Mouse (Mus musculus): ENCODE data around the gene Cpne1. TPM values are rescaled to one million over a fixed set of nuclear protein-coding genes. Genes with fewer than 3 reads are reported as not detected.
"Not testable (repeated sequence)": the region's sequence is repeated elsewhere in the genome, so short reads cannot be mapped to it uniquely, and the experiment has no call there.

Gene Cpne1
- polyA plus RNA-seq, 1 experiment from 2014 or later = 26.9 TPM

- Histone ChIP-seq H3K27me3 (no peaks in the 10 kb centered on the region), H3K27ac (replicated peaks) (no peak overlapping the region), H3K9ac (no peak overlapping the region), H3K9me3 (no peaks in the 10 kb centered on the region), H3K36me3 (no peaks in the 10 kb centered on the region; the same call in 1 of the 2 replicates), H3K4me3 (no peak overlapping the region), H3K4me1 (replicated peaks) (no peaks in the 10 kb centered on the region), H3K4me2 (no peak overlapping the region)
- ATAC-seq (ENCODE audit: low FRiP score, low read depth) = no peak
- WGBS = 94% methylated on average over 5 of the region's 5 CpGs
Measured at GRCm38 (mm10) chr2:156123731-156124130, 12.0 kb upstream of the Cpne1 start.

GRCm38 (mm10) chr2:156119566-156119965, 7.8 kb upstream of the Cpne1 start:
- Histone ChIP-seq H3K36me3 (no peaks in the 10 kb centered on the region; the same call in 1 of the 2 replicates), H3K4me1 (replicated peaks) (no peaks in the 10 kb centered on the region), H3K4me3 (no peak overlapping the region), H3K27ac (replicated peaks) (no peak overlapping the region), H3K9ac (no peak overlapping the region), H3K9me3 (no peaks in the 10 kb centered on the region), H3K4me2 (no peak overlapping the region), H3K27me3 (no peaks in the 10 kb centered on the region)
- ATAC-seq (ENCODE audit: low FRiP score, low read depth) = no peak

- not testable (repeated sequence) for H3K27me3 ChIP-seq; H3K9me3 ChIP-seq; H3K36me3 ChIP-seq; ATAC-seq (ENCODE audit: low FRiP score, low read depth)
- Histone ChIP-seq H3K27ac (replicated peaks) (peak overlapping the region; percentile 96), H3K4me2 (peak overlapping the region; percentile 74), H3K4me1 (replicated peaks) (peaks cover 18% of the 10 kb centered on the region), H3K4me3 (peak overlapping the region; percentile 94), H3K9ac (peak overlapping the region; percentile 89; the same call in 1 of the 2 replicates)
- WGBS = 25% methylated on average over 5 of the region's 5 CpGs
Measured at GRCm38 (mm10) chr2:156112080-156112423, 287 bp upstream of the Cpne1 start.

- Histone ChIP-seq H3K4me3 (peak overlapping the region; percentile 94), H3K27ac (replicated peaks) (peak overlapping the region; percentile 96), H3K9ac (peak overlapping the region; percentile 89), H3K4me1 (replicated peaks) (peaks cover 22% of the 10 kb centered on the region), H3K36me3 (no peaks in the 10 kb centered on the region), H3K9me3 (no peaks in the 10 kb centered on the region), H3K4me2 (peak overlapping the region; percentile 74), H3K27me3 (no peaks in the 10 kb centered on the region)
- peak; percentile 65; the same call in 1 of the 2 replicates for ATAC-seq (ENCODE audit: low FRiP score, low read depth)
- 1% methylated on average over 16 of the region's 16 CpGs for WGBS
Measured at GRCm38 (mm10) chr2:156110627-156111357, 973 bp downstream of the Cpne1 start.

- peaks cover 24% of the 10 kb centered on the region for H3K36me3 ChIP-seq
- no peaks in the 10 kb centered on the region for H3K27me3 ChIP-seq
- 76% methylated on average over 5 of the region's 5 CpGs for WGBS
- no peaks in the 10 kb centered on the region for H3K9me3 ChIP-seq
- no peak overlapping the region for H3K4me2 ChIP-seq
- H3K4me1 ChIP-seq (replicated peaks) = peaks cover 7% of the 10 kb centered on the region; the same call in 1 of the 2 replicates
- H3K4me3 ChIP-seq = no peak overlapping the region
- no peak for ATAC-seq (ENCODE audit: low FRiP score, low read depth)
- H3K9ac ChIP-seq = no peak overlapping the region
- H3K27ac ChIP-seq (replicated peaks) = no peak overlapping the region
Measured at GRCm38 (mm10) chr2:156091926-156092325, 19.8 kb downstream of the Cpne1 start.

- Histone ChIP-seq H3K4me2 (no peak overlapping the region), H3K27ac (replicated peaks) (0 out of 2 replicates have a peak overlapping the region, but pooled peaks have one; percentile 15), H3K9ac (no peak overlapping the region), H3K27me3 (no peaks in the 10 kb centered on the region), H3K36me3 (peaks cover 3% of the 10 kb centered on the region; the same call in 1 of the 2 replicates), H3K4me1 (replicated peaks) (peaks cover 7% of the 10 kb centered on the region; the same call in 1 of the 2 replicates), H3K9me3 (no peaks in the 10 kb centered on the region), H3K4me3 (no peak overlapping the region)
- peak; percentile 65 for ATAC-seq (ENCODE audit: low FRiP score, low read depth)
- WGBS = 37% methylated on average over 1 of the region's 1 CpGs
Measured at GRCm38 (mm10) chr2:156089799-156090198, 22.0 kb downstream of the Cpne1 start.

- no peak overlapping the region for H3K9ac ChIP-seq
- no peaks in the 10 kb centered on the region for H3K27me3 ChIP-seq
- no peak overlapping the region for H3K27ac ChIP-seq (replicated peaks)
- H3K9me3 ChIP-seq = no peaks in the 10 kb centered on the region
- H3K36me3 ChIP-seq = no peaks in the 10 kb centered on the region
- no peak overlapping the region for H3K4me2 ChIP-seq
- ATAC-seq (ENCODE audit: low FRiP score, low read depth) = no peak
- peaks cover 7% of the 10 kb centered on the region; the same call in 1 of the 2 replicates for H3K4me1 ChIP-seq (replicated peaks)
- 92% methylated on average over 7 of the region's 7 CpGs for WGBS
- H3K4me3 ChIP-seq = no peak overlapping the region
Measured at GRCm38 (mm10) chr2:156087391-156088110, 24.2 kb downstream of the Cpne1 start.

- no peaks in the 10 kb centered on the region for H3K9me3 ChIP-seq
Measured at GRCm38 (mm10) chr2:156084541-156084940, 27.2 kb downstream of the Cpne1 start.

GRCm38 (mm10) chr2:156080391-156080790, 31.4 kb downstream of the Cpne1 start:
- Histone ChIP-seq H3K36me3 (peaks cover 36% of the 10 kb centered on the region), H3K27me3 (no peaks in the 10 kb centered on the region), H3K27ac (replicated peaks) (no peak overlapping the region), H3K9ac (no peak overlapping the region), H3K9me3 (no peaks in the 10 kb centered on the region), H3K4me2 (no peak overlapping the region), H3K4me3 (no peak overlapping the region), H3K4me1 (replicated peaks) (no peaks in the 10 kb centered on the region; the same call in 1 of the 2 replicates)
- 85% methylated on average over 7 of the region's 7 CpGs for WGBS
- ATAC-seq (ENCODE audit: low FRiP score, low read depth) = no peak

More at GRCm38 (mm10) chr2:156084541-156084940, 27.2 kb downstream of the Cpne1 start:
- no peak overlapping the region for H3K4me2 ChIP-seq
- no peaks in the 10 kb centered on the region; the same call in 1 of the 2 replicates for H3K4me1 ChIP-seq (replicated peaks)
- no peak overlapping the region for H3K4me3 ChIP-seq
- H3K9ac ChIP-seq = no peak overlapping the region
- H3K27ac ChIP-seq (replicated peaks) = no peak overlapping the region
- H3K36me3 ChIP-seq = no peaks in the 10 kb centered on the region
- ATAC-seq (ENCODE audit: low FRiP score, low read depth) = no peak
- WGBS = 84% methylated on average over 3 of the region's 3 CpGs
- H3K27me3 ChIP-seq = no peaks in the 10 kb centered on the region

GRCm38 (mm10) chr2:156079674-156080073, 32.1 kb downstream of the Cpne1 start:
- Histone ChIP-seq H3K27me3 (no peaks in the 10 kb centered on the region), H3K4me2 (no peak overlapping the region), H3K4me3 (no peak overlapping the region), H3K4me1 (replicated peaks) (no peaks in the 10 kb centered on the region; the same call in 1 of the 2 replicates), H3K36me3 (peaks cover 43% of the 10 kb centered on the region), H3K9me3 (no peaks in the 10 kb centered on the region), H3K27ac (replicated peaks) (no peak overlapping the region), H3K9ac (no peak overlapping the region)
- WGBS = 43% methylated on average over 4 of the region's 4 CpGs
- ATAC-seq (ENCODE audit: low FRiP score, low read depth) = peak; percentile 52; the same call in 1 of the 2 replicates

GRCm38 (mm10) chr2:156079183-156079560, 32.6 kb downstream of the Cpne1 start:
- H3K4me1 ChIP-seq (replicated peaks) = no peaks in the 10 kb centered on the region; the same call in 1 of the 2 replicates
- H3K9ac ChIP-seq = no peak overlapping the region
- H3K4me2 ChIP-seq = no peak overlapping the region
- H3K27ac ChIP-seq (replicated peaks) = no peak overlapping the region
- ATAC-seq (ENCODE audit: low FRiP score, low read depth) = 0 out of 2 replicates have a peak, but pooled peaks have one; percentile 9
- H3K27me3 ChIP-seq = no peaks in the 10 kb centered on the region
- peaks cover 48% of the 10 kb centered on the region for H3K36me3 ChIP-seq
- no peak overlapping the region for H3K4me3 ChIP-seq
- no peaks in the 10 kb centered on the region for H3K9me3 ChIP-seq
- WGBS = 92% methylated on average over 8 of the region's 8 CpGs

Measured in hindbrain, embryonic 15.5 days (tissue).